Mouse (Mus musculus): Measurements from ENCODE around the gene Hpdl. TPM values are rescaled to one million over a fixed set of nuclear protein-coding genes. Genes with fewer than 3 reads are reported as not detected.
A peak's percentile ranks its signal among the peaks of the same experiment; 100 is the strongest.
"Not testable (repeated sequence)": the region's sequence is repeated elsewhere in the genome, so short reads cannot be mapped to it uniquely, and the experiment has no call there.

Gene Hpdl
- polyA plus RNA-seq (2015; fragmentation: Nextera tagmentation; extraction: Ambion mirVana): 1.4 and 1.8 TPM in 2 replicates

- H3K27me3 ChIP-seq (replicated peaks): peaks cover 20% of the 10 kb centered on the region
- no peaks in the 10 kb centered on the region for H3K9me3 ChIP-seq (replicated peaks)
- peak within 1 kb of the TSS; percentile 86 for H3K4me2 ChIP-seq
- H3K4me1 ChIP-seq: peaks cover 26% of the 10 kb centered on the region
- peak within 1 kb of the TSS; percentile 42 for H3K9ac ChIP-seq (replicated peaks)
- H3K27ac ChIP-seq (replicated peaks): no peak within 1 kb of the TSS
- H3K36me3 ChIP-seq: no peaks in the 10 kb centered on the region
- peak within 1 kb of the TSS; percentile 43 for H3K4me3 ChIP-seq (replicated peaks)
- 12% methylated on average over 9 of the region's 9 CpGs for WGBS
- no peak for ATAC-seq (ENCODE audit: low FRiP score)
Measured at GRCm38 (mm10) chr4:116821694-116822016, at the start of gene Hpdl. Gene Hpdl, minus strand, starts transcription at chr4:116821707.

GRCm38 (mm10) chr4:116869898-116870297, 48.4 kb upstream of the Hpdl start:
- 81% methylated on average over 3 of the region's 3 CpGs for WGBS
- Histone ChIP-seq H3K9me3 (replicated peaks) (no peaks in the 10 kb centered on the region), H3K27ac (replicated peaks) (no peak overlapping the region), H3K9ac (replicated peaks) (no peak overlapping the region), H3K4me2 (no peak overlapping the region), H3K27me3 (replicated peaks) (peaks cover 3% of the 10 kb centered on the region; the same call in 1 of the 2 replicates), H3K4me3 (replicated peaks) (no peak overlapping the region), H3K36me3 (no peaks in the 10 kb centered on the region), H3K4me1 (no peaks in the 10 kb centered on the region)
- ATAC-seq (ENCODE audit: low FRiP score): no peak

DNA sequence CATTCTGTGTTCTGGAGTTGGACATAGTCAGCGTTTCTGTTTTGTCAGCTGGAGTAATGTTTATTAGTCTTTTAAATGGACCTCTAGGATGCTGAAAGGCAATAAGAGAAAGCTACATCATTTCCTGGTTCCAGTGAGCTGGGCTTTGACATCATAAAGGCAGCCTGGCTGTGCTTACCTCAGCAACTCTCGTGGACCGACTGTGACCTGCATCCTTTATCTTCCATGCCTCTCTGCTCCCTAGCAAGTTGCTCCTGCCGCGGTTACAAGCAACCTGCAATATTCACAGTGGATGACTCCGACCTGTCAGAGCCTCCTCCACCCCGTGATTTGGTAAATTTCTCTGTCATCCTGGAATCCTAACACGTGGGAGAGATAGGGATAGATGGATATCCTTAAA, 40.5 kb upstream of the Hpdl start:
- H3K36me3 ChIP-seq: no peaks in the 10 kb centered on the region
- no peak overlapping the region for H3K4me2 ChIP-seq
- no peaks in the 10 kb centered on the region for H3K9me3 ChIP-seq (replicated peaks)
- H3K27me3 ChIP-seq (replicated peaks): no peaks in the 10 kb centered on the region
- H3K4me3 ChIP-seq (replicated peaks): no peak overlapping the region
- H3K4me1 ChIP-seq: no peaks in the 10 kb centered on the region
- H3K9ac ChIP-seq (replicated peaks): no peak overlapping the region
- peak; percentile 31; the same call in 1 of the 2 replicates for ATAC-seq (ENCODE audit: low FRiP score)
- 63% methylated on average over 8 of the region's 8 CpGs for WGBS
- H3K27ac ChIP-seq (replicated peaks): peak overlapping the region; percentile 28; the same call in 1 of the 2 replicates

GRCm38 (mm10) chr4:116859711-116860110, 38.2 kb upstream of the Hpdl start:
- WGBS: 76% methylated on average over 5 of the region's 5 CpGs
- ATAC-seq (ENCODE audit: low FRiP score): no peak
- Histone ChIP-seq H3K9me3 (replicated peaks) (no peaks in the 10 kb centered on the region), H3K27me3 (replicated peaks) (no peaks in the 10 kb centered on the region), H3K36me3 (no peaks in the 10 kb centered on the region), H3K4me3 (replicated peaks) (no peak overlapping the region), H3K4me2 (no peak overlapping the region), H3K27ac (replicated peaks) (no peak overlapping the region), H3K9ac (replicated peaks) (no peak overlapping the region), H3K4me1 (no peaks in the 10 kb centered on the region)

DNA sequence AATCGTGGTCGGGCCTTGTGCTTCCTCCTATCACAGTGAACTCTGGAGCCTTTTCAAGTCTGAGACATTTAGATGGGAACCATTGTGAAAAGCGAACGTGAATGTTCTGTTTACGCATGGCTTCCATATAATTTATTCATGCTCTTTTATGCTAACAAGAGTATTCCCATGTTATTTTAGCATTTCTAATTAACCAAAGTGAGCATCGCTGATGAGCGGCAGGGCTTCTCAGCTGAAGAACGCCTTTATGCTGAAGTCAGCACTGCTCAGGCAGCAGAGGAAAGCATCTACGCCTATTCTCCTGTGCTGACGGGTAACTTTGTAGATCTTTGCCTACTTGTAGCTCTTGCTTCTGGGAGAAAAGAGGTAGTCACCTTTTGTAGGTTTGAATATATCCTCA, 35.7 kb upstream of the Hpdl start:
- no peak overlapping the region for H3K9ac ChIP-seq (replicated peaks)
- H3K4me3 ChIP-seq (replicated peaks): no peak overlapping the region
- no peak for ATAC-seq (ENCODE audit: low FRiP score)
- H3K27ac ChIP-seq (replicated peaks): no peak overlapping the region
- H3K4me2 ChIP-seq: no peak overlapping the region
- H3K27me3 ChIP-seq (replicated peaks): no peaks in the 10 kb centered on the region
- H3K4me1 ChIP-seq: no peaks in the 10 kb centered on the region
- WGBS: 49% methylated on average over 10 of the region's 10 CpGs
- H3K36me3 ChIP-seq: no peaks in the 10 kb centered on the region
- H3K9me3 ChIP-seq (replicated peaks): no peaks in the 10 kb centered on the region

DNA sequence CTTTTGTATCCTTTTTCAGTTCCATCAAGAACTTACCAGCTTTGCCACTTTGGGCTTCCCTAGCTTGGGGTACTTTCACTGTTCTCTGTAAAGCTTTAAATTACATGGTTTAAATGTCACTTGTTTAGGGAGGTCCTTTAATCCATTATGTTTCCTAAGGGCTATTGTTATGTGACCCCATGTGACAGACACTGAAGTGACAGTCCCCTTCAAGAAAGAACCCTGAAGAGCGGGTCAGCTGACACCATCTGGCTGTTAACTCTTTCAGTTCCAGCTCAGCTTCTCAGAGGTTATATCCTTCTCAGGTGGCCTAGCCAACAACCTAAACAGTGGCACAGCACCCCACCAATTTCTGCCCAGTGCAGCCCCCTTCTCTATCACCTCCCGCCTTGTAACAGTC, 32.8 kb upstream of the Hpdl start:
- no peaks in the 10 kb centered on the region for H3K36me3 ChIP-seq
- no peaks in the 10 kb centered on the region for H3K4me1 ChIP-seq
- no peak overlapping the region for H3K27ac ChIP-seq (replicated peaks)
- H3K27me3 ChIP-seq (replicated peaks): no peaks in the 10 kb centered on the region
- H3K9me3 ChIP-seq (replicated peaks): no peaks in the 10 kb centered on the region
- no peak overlapping the region for H3K9ac ChIP-seq (replicated peaks)
- H3K4me3 ChIP-seq (replicated peaks): no peak overlapping the region
- no peak overlapping the region for H3K4me2 ChIP-seq
- 20% methylated on average over 2 of the region's 2 CpGs for WGBS
- no peak for ATAC-seq (ENCODE audit: low FRiP score)

- Histone ChIP-seq H3K4me3 (replicated peaks) (no peak overlapping the region), H3K4me2 (no peak overlapping the region), H3K9ac (replicated peaks) (no peak overlapping the region), H3K9me3 (replicated peaks) (no peaks in the 10 kb centered on the region), H3K36me3 (no peaks in the 10 kb centered on the region), H3K4me1 (no peaks in the 10 kb centered on the region), H3K27ac (replicated peaks) (no peak overlapping the region), H3K27me3 (replicated peaks) (no peaks in the 10 kb centered on the region)
- 86% methylated on average over 3 of the region's 3 CpGs for WGBS
- no peak for ATAC-seq (ENCODE audit: low FRiP score)
Measured at GRCm38 (mm10) chr4:116849901-116850300, 28.4 kb upstream of the Hpdl start.

GRCm38 (mm10) chr4:116844324-116844723, 22.8 kb upstream of the Hpdl start:
- Histone ChIP-seq H3K9ac (replicated peaks) (no peak overlapping the region), H3K27me3 (replicated peaks) (no peaks in the 10 kb centered on the region), H3K4me3 (replicated peaks) (no peak overlapping the region), H3K4me2 (no peak overlapping the region), H3K4me1 (no peaks in the 10 kb centered on the region), H3K36me3 (no peaks in the 10 kb centered on the region), H3K27ac (replicated peaks) (no peak overlapping the region), H3K9me3 (replicated peaks) (no peaks in the 10 kb centered on the region)
- WGBS: 100% methylated on average over 3 of the region's 3 CpGs
- ATAC-seq (ENCODE audit: low FRiP score): no peak

- Histone ChIP-seq H3K9ac (replicated peaks) (no peak overlapping the region), H3K27me3 (replicated peaks) (no peaks in the 10 kb centered on the region), H3K9me3 (replicated peaks) (no peaks in the 10 kb centered on the region), H3K4me1 (no peaks in the 10 kb centered on the region), H3K4me2 (no peak overlapping the region), H3K27ac (replicated peaks) (no peak overlapping the region), H3K4me3 (replicated peaks) (no peak overlapping the region), H3K36me3 (no peaks in the 10 kb centered on the region)
- ATAC-seq (ENCODE audit: low FRiP score): no peak
- WGBS: 89% methylated on average over 6 of the region's 6 CpGs
Measured at GRCm38 (mm10) chr4:116840841-116841240, 19.3 kb upstream of the Hpdl start.

DNA sequence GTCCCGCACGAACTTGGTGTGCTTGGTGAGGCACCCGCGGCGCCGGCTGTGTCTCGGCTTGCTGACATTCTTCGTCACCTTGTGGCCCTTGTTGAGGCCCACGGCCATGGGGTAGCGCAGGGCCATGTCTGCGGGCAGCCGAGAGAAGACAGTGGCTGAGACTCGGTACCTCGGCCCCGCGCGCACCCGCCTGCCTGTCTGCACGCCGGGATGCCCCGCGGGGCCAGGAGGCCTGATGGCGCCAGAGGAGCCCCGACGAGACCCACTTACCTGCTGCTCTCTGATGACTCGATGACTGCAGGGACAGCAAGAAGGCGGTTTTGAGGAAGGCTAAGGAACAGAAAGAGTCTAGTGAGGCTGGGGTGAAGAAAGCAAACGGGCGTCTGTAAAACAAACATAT, 18.6 kb upstream of the Hpdl start:
- not testable (repeated sequence) for H3K4me1 ChIP-seq; H3K27me3 ChIP-seq (replicated peaks); H3K36me3 ChIP-seq; ATAC-seq (ENCODE audit: low FRiP score); H3K4me3 ChIP-seq (replicated peaks); H3K9me3 ChIP-seq (replicated peaks); H3K27ac ChIP-seq (replicated peaks); H3K9ac ChIP-seq (replicated peaks)
- H3K4me2 ChIP-seq: peak overlapping the region; percentile 28
- WGBS: 45% methylated on average over 21 of the region's 29 CpGs

GRCm38 (mm10) chr4:116838999-116839398, 17.5 kb upstream of the Hpdl start:
- H3K9ac ChIP-seq (replicated peaks): no peak overlapping the region
- no peaks in the 10 kb centered on the region for H3K36me3 ChIP-seq
- no peak for ATAC-seq (ENCODE audit: low FRiP score)
- 27% methylated on average over 2 of the region's 2 CpGs for WGBS
- H3K4me1 ChIP-seq: no peaks in the 10 kb centered on the region
- no peaks in the 10 kb centered on the region for H3K9me3 ChIP-seq (replicated peaks)
- no peak overlapping the region for H3K4me2 ChIP-seq
- H3K27ac ChIP-seq (replicated peaks): no peak overlapping the region
- H3K27me3 ChIP-seq (replicated peaks): no peaks in the 10 kb centered on the region
- H3K4me3 ChIP-seq (replicated peaks): no peak overlapping the region

GRCm38 (mm10) chr4:116830070-116830368, 8.5 kb upstream of the Hpdl start:
- ATAC-seq (ENCODE audit: low FRiP score): peak; percentile 66
- Histone ChIP-seq H3K4me2 (no peak overlapping the region), H3K36me3 (no peaks in the 10 kb centered on the region), H3K9ac (replicated peaks) (peak overlapping the region; percentile 23; the same call in 1 of the 2 replicates), H3K9me3 (replicated peaks) (no peaks in the 10 kb centered on the region), H3K4me3 (replicated peaks) (no peak overlapping the region), H3K27me3 (replicated peaks) (no peaks in the 10 kb centered on the region), H3K4me1 (peaks cover 17% of the 10 kb centered on the region), H3K27ac (replicated peaks) (peak overlapping the region; percentile 70)
- 7% methylated on average over 6 of the region's 6 CpGs for WGBS
